Mouse (Mus musculus) hindbrain, postnatal 0 days (tissue): ENCODE results near the gene Iglon5. TPM values are rescaled to one million over a fixed set of nuclear protein-coding genes. Genes with fewer than 3 reads are reported as not detected.

Experiments
- ATAC-seq: fragments of 200-750 bp; cut with Nextera tagmentation; 2 replicates; pipeline ENCODE4 v1.8.0; 2017; ENCODE audit warnings: mild to moderate bottlenecking, moderate TSS enrichment, moderate library complexity
- DNase-seq: peaks from one replicate; pipeline ENCODE4 v3.0.0-alpha.2; 2015; ENCODE audit warnings: low spot score
- H3K27ac ChIP-seq: fragments of 300-500 bp; sonication (generic); 2 replicates; pipeline ENCODE4 v1.5.1; 2014; ENCODE audit warnings: mild to moderate bottlenecking
- H3K27me3 ChIP-seq: fragments of 300-500 bp; sonication (generic); 2 replicates; pipeline ENCODE4 v1.6.1; 2014; ENCODE audit warnings: low read length, mixed read lengths; ENCODE audit not compliant: insufficient read depth
- H3K36me3 ChIP-seq: fragments of 300-500 bp; sonication (generic); 2 replicates; pipeline ENCODE4 v1.6.1; 2014; ENCODE audit warnings: low read length, mixed read lengths; ENCODE audit not compliant: insufficient read depth
- H3K4me1 ChIP-seq: fragments of 300-500 bp; sonication (generic); 2 replicates; pipeline ENCODE4 v1.6.1; 2014; ENCODE audit warnings: antibody characterized with exemption, low read length, mixed read lengths; ENCODE audit not compliant: insufficient read depth
- H3K4me2 ChIP-seq: fragments of 300-500 bp; sonication (generic); 2 replicates; pipeline ENCODE4 v1.6.1; 2014; ENCODE audit warnings: low read depth, mild to moderate bottlenecking, low read length, moderate library complexity, mixed read lengths
- H3K4me3 ChIP-seq: fragments of 300-500 bp; sonication (generic); 2 replicates; pipeline ENCODE4 v1.5.1; 2014; ENCODE audit warnings: low read length
- H3K9ac ChIP-seq: fragments of 300-500 bp; sonication (generic); replicated peaks from 2 replicates; pipeline ENCODE4 v1.6.1; 2014; ENCODE audit warnings: mild to moderate bottlenecking, low read length, moderate library complexity, mixed read lengths
- H3K9me3 ChIP-seq: fragments of 300-500 bp; sonication (generic); 2 replicates; pipeline ENCODE4 v1.6.1; 2016; ENCODE audit warnings: low read length, mixed read lengths
- CTCF ChIP-seq: IDR thresholded peaks from 2 replicates; pipeline ENCODE4 v1.5.1; 2016; ENCODE audit warnings: antibody characterized with exemption, control low read depth, low read depth
- WGBS: fragments of 180-500 bp; shearing (Covaris S2); extraction: QIAGEN DNeasy Blood & Tissue Kit; methylation state at CpG from one replicate; pipeline ENCODE4 v1.1.7; 2014; 5-methylcytosine and 5-hydroxymethylcytosine counted together
- polyA plus RNA-seq: library from polyadenylated mRNA; unstranded; fragments of >200 nt; fragmentation: Nextera tagmentation; extraction: Ambion mirVana; gene quantifications from 2 replicates; pipeline ENCODE4 v1.2.1, GENCODE M21; 2015
- total RNA-seq: library from RNA; depleted of rRNA; stranded (reverse); fragments of >200 nt; gene quantifications from 2 replicates; pipeline ENCODE4 v1.2.3, GENCODE M21; 2014

Gene Iglon5
- total and polyA plus RNA-seq, 2 experiments from 2014 or later: 8.6 to 69.9 TPM

GRCm38 (mm10) chr7:43453599-43454355 lies 36.1 kb downstream of the Iglon5 start:
- no peaks in the 10 kb centered on the region for H3K27me3 ChIP-seq
- no peak overlapping the region for H3K9ac ChIP-seq
- no peak overlapping the region for H3K27ac ChIP-seq
- no peaks in the 10 kb centered on the region for H3K9me3 ChIP-seq
- no peaks in the 10 kb centered on the region for H3K4me1 ChIP-seq
- H3K4me2 ChIP-seq: no peak overlapping the region
- H3K36me3 ChIP-seq: peaks cover 22% of the 10 kb centered on the region; the same call in 1 of the 2 replicates
- no peak for DNase-seq
- no peak overlapping the region for H3K4me3 ChIP-seq
- no peak for TF ChIP-seq CTCF
- no peak for ATAC-seq
- 85% methylated on average over 14 of the region's 14 CpGs for WGBS

GRCm38 (mm10) chr7:43452609-43453008 lies 37.3 kb downstream of the Iglon5 start:
- ATAC-seq: peak; percentile 37; the same call in 1 of the 2 replicates
- H3K27me3 ChIP-seq: no peaks in the 10 kb centered on the region
- no peak overlapping the region for H3K27ac ChIP-seq
- H3K4me1 ChIP-seq: no peaks in the 10 kb centered on the region
- WGBS: 34% methylated on average over 4 of the region's 4 CpGs
- peaks cover 22% of the 10 kb centered on the region; the same call in 1 of the 2 replicates for H3K36me3 ChIP-seq
- H3K9me3 ChIP-seq: no peaks in the 10 kb centered on the region
- H3K4me3 ChIP-seq: no peak overlapping the region
- TF ChIP-seq CTCF: peak; percentile 48
- no peak overlapping the region for H3K4me2 ChIP-seq
- DNase-seq: peak; percentile 7
- no peak overlapping the region for H3K9ac ChIP-seq

- no peaks in the 10 kb centered on the region for H3K9me3 ChIP-seq
- DNase-seq (no peak), ATAC-seq (no peak)
- WGBS: 95% methylated on average over 11 of the region's 11 CpGs
- H3K4me3 ChIP-seq: no peak overlapping the region
- no peak overlapping the region for H3K4me2 ChIP-seq
- TF ChIP-seq CTCF: no peak
- H3K36me3 ChIP-seq: peaks cover 21% of the 10 kb centered on the region; the same call in 1 of the 2 replicates
- no peak overlapping the region for H3K27ac ChIP-seq
- no peak overlapping the region for H3K9ac ChIP-seq
- H3K4me1 ChIP-seq: no peaks in the 10 kb centered on the region
- no peaks in the 10 kb centered on the region for H3K27me3 ChIP-seq
Observed at GRCm38 (mm10) chr7:43451726-43452125, 38.1 kb downstream of the Iglon5 start.

- TF ChIP-seq CTCF: no peak
- DNase-seq: no peak
- no peak overlapping the region for H3K9ac ChIP-seq
- H3K36me3 ChIP-seq: peaks cover 13% of the 10 kb centered on the region; the same call in 1 of the 2 replicates
- peaks cover 3% of the 10 kb centered on the region; the same call in 1 of the 2 replicates for H3K4me1 ChIP-seq
- no peaks in the 10 kb centered on the region for H3K9me3 ChIP-seq
- no peaks in the 10 kb centered on the region for H3K27me3 ChIP-seq
- no peak overlapping the region for H3K27ac ChIP-seq
- no peak overlapping the region for H3K4me3 ChIP-seq
- WGBS: 98% methylated on average over 2 of the region's 2 CpGs
- no peak overlapping the region for H3K4me2 ChIP-seq
- no peak for ATAC-seq
Observed at GRCm38 (mm10) chr7:43449811-43450210, 40.1 kb downstream of the Iglon5 start.

- ATAC-seq (no peak), DNase-seq (no peak)
- 95% methylated on average over 2 of the region's 3 CpGs for WGBS
- no peak for TF ChIP-seq CTCF
- H3K27ac ChIP-seq: no peak overlapping the region
- H3K4me1 ChIP-seq: peaks cover 11% of the 10 kb centered on the region; the same call in 1 of the 2 replicates
- no peak overlapping the region for H3K9ac ChIP-seq
- H3K27me3 ChIP-seq: no peaks in the 10 kb centered on the region
- no peaks in the 10 kb centered on the region for H3K9me3 ChIP-seq
- peaks cover 1% of the 10 kb centered on the region; the same call in 1 of the 2 replicates for H3K36me3 ChIP-seq
- no peak overlapping the region for H3K4me2 ChIP-seq
- H3K4me3 ChIP-seq: no peak overlapping the region
Observed at GRCm38 (mm10) chr7:43448246-43448645, 41.6 kb downstream of the Iglon5 start.

GRCm38 (mm10) chr7:43447801-43448200 lies 42.1 kb downstream of the Iglon5 start:
- no peak for ATAC-seq
- 87% methylated on average over 4 of the region's 4 CpGs for WGBS

GRCm38 (mm10) chr7:43443917-43444293 lies 46.0 kb downstream of the Iglon5 start, which contains the start of the genes Etfb and Gm45233:
Etfb (plus strand) TSS chr7:43444083.
Gm45233 (plus strand) TSS chr7:43444128.
- peak; percentile 96 for DNase-seq
- Histone ChIP-seq H3K4me3 (peak within 1 kb of the TSS; percentile 49), H3K36me3 (no peaks in the 10 kb centered on the region), H3K9me3 (no peaks in the 10 kb centered on the region), H3K4me2 (peak within 1 kb of the TSS; percentile 89), H3K9ac (peak within 1 kb of the TSS; percentile 52), H3K27ac (peak within 1 kb of the TSS; percentile 92), H3K4me1 (peaks cover 15% of the 10 kb centered on the region; the same call in 1 of the 2 replicates), H3K27me3 (no peaks in the 10 kb centered on the region)
- WGBS: under 1% methylated on average over 27 of the region's 27 CpGs
- peak; percentile 98 for ATAC-seq
- TF ChIP-seq CTCF: peak; percentile 23

More at GRCm38 (mm10) chr7:43447801-43448200, 42.1 kb downstream of the Iglon5 start:
- no peak for DNase-seq
- H3K4me2 ChIP-seq: no peak overlapping the region
- no peaks in the 10 kb centered on the region for H3K9me3 ChIP-seq
- no peak overlapping the region for H3K4me3 ChIP-seq
- TF ChIP-seq CTCF: no peak
- H3K36me3 ChIP-seq: no peaks in the 10 kb centered on the region
- peaks cover 11% of the 10 kb centered on the region; the same call in 1 of the 2 replicates for H3K4me1 ChIP-seq
- no peak overlapping the region for H3K27ac ChIP-seq
- no peak overlapping the region for H3K9ac ChIP-seq
- H3K27me3 ChIP-seq: no peaks in the 10 kb centered on the region
